Mouse (Mus musculus) limb, embryonic 10.5 days (tissue): Measurements from ENCODE around the gene Ick. TPM values are rescaled to one million over a fixed set of nuclear protein-coding genes. Genes with fewer than 3 reads are reported as not detected.

Experiments
- DNase-seq: peaks from one replicate; pipeline ENCODE4 v3.0.0-alpha.2; 2017; ENCODE audit warnings: low spot score
- H3K27ac ChIP-seq: fragments of 300-500 bp; sonication (generic); 2 replicates; pipeline ENCODE4 v1.5.1; 2016; ENCODE audit warnings: mild to moderate bottlenecking
- H3K27me3 ChIP-seq: fragments of 300-500 bp; sonication (generic); 2 replicates; pipeline ENCODE4 v1.6.1; 2016; ENCODE audit warnings: low read depth, mild to moderate bottlenecking; ENCODE audit not compliant: poor library complexity, severe bottlenecking
- H3K36me3 ChIP-seq: fragments of 300-500 bp; sonication (generic); 2 replicates; pipeline ENCODE4 v1.6.1; 2016; ENCODE audit warnings: mild to moderate bottlenecking, moderate library complexity
- H3K4me1 ChIP-seq: fragments of 300-500 bp; sonication (generic); 2 replicates; pipeline ENCODE4 v1.6.1; 2016
- H3K4me3 ChIP-seq: fragments of 300-500 bp; sonication (generic); 2 replicates; pipeline ENCODE4 v1.5.1; 2016; ENCODE audit warnings: mild to moderate bottlenecking, moderate library complexity
- H3K9me3 ChIP-seq: fragments of 300-500 bp; sonication (generic); replicated peaks from 2 replicates; pipeline ENCODE4 v1.6.1; 2016; ENCODE audit warnings: mild to moderate bottlenecking
- WGBS: fragments of 180-500 bp; shearing (Covaris S2); methylation state at CpG from one replicate; pipeline ENCODE4 v1.1.7; 2016; 5-methylcytosine and 5-hydroxymethylcytosine counted together
- polyA plus RNA-seq: library from polyadenylated mRNA; unstranded; fragments of >200 nt; fragmentation: Nextera tagmentation; extraction: Ambion mirVana; gene quantifications from 2 replicates; pipeline ENCODE4 v1.2.1, GENCODE M21; 2016

The Ick gene
- polyA plus RNA-seq, 1 experiment from 2014 or later: 47.4 TPM

- Histone ChIP-seq H3K4me1 (peaks cover 16% of the 10 kb centered on the region), H3K36me3 (peaks cover 4% of the 10 kb centered on the region; the same call in 1 of the 2 replicates), H3K9me3 (no peaks in the 10 kb centered on the region), H3K27ac (peak overlapping the region; percentile 94), H3K27me3 (no peaks in the 10 kb centered on the region), H3K4me3 (peak overlapping the region; percentile 93)
- peak; percentile 85 for DNase-seq
- WGBS: under 1% methylated on average over 88 of the region's 88 CpGs
Observed at GRCm38 (mm10) chr9:78107912-78108795, 838 bp upstream of the Ick start.

- Histone ChIP-seq H3K4me1 (peaks cover 25% of the 10 kb centered on the region), H3K27ac (no peak overlapping the region), H3K9me3 (no peaks in the 10 kb centered on the region), H3K36me3 (peaks cover 2% of the 10 kb centered on the region; the same call in 1 of the 2 replicates), H3K27me3 (no peaks in the 10 kb centered on the region), H3K4me3 (peak overlapping the region; percentile 93)
- WGBS: 42% methylated on average over 5 of the region's 5 CpGs
- no peak for DNase-seq
Observed at GRCm38 (mm10) chr9:78109656-78110055, 664 bp downstream of the Ick start.

GRCm38 (mm10) chr9:78111456-78111855, 2.5 kb downstream of the Ick start:
- Histone ChIP-seq H3K27ac (no peak overlapping the region), H3K27me3 (no peaks in the 10 kb centered on the region), H3K36me3 (peaks cover 14% of the 10 kb centered on the region), H3K4me1 (peaks cover 34% of the 10 kb centered on the region), H3K9me3 (no peaks in the 10 kb centered on the region), H3K4me3 (no peak overlapping the region)
- WGBS: 84% methylated on average over 2 of the region's 2 CpGs
- no peak for DNase-seq

- 3% methylated on average over 47 of the region's 47 CpGs for WGBS
- DNase-seq: peak; percentile 94
Observed at GRCm38 (mm10) chr9:78112770-78113537, 4.0 kb downstream of the Ick start.

GRCm38 (mm10) chr9:78113538-78113885, 4.5 kb downstream of the Ick start:
- Histone ChIP-seq H3K27ac (peak overlapping the region; percentile 97), H3K4me3 (peak overlapping the region; percentile 83), H3K9me3 (no peaks in the 10 kb centered on the region), H3K4me1 (peaks cover 22% of the 10 kb centered on the region), H3K27me3 (no peaks in the 10 kb centered on the region), H3K36me3 (peaks cover 32% of the 10 kb centered on the region)
- WGBS: under 1% methylated on average over 14 of the region's 14 CpGs
- DNase-seq: no peak

More at GRCm38 (mm10) chr9:78112770-78113537, 4.0 kb downstream of the Ick start:
- no peaks in the 10 kb centered on the region for H3K27me3 ChIP-seq
- H3K4me3 ChIP-seq: peak overlapping the region; percentile 83
- H3K36me3 ChIP-seq: peaks cover 27% of the 10 kb centered on the region
- peaks cover 24% of the 10 kb centered on the region for H3K4me1 ChIP-seq
- H3K9me3 ChIP-seq: no peaks in the 10 kb centered on the region
- peak overlapping the region; percentile 97 for H3K27ac ChIP-seq

GRCm38 (mm10) chr9:78115746-78116145, 6.8 kb downstream of the Ick start:
- Histone ChIP-seq H3K4me1 (peaks cover 17% of the 10 kb centered on the region), H3K4me3 (peak overlapping the region; percentile 15; the same call in 1 of the 2 replicates), H3K9me3 (no peaks in the 10 kb centered on the region), H3K27ac (no peak overlapping the region), H3K36me3 (peaks cover 49% of the 10 kb centered on the region), H3K27me3 (no peaks in the 10 kb centered on the region)
- no peak for DNase-seq
- WGBS: 83% methylated on average over 9 of the region's 9 CpGs

- peaks cover 17% of the 10 kb centered on the region for H3K4me1 ChIP-seq
- H3K4me3 ChIP-seq: no peak overlapping the region
- peaks cover 69% of the 10 kb centered on the region for H3K36me3 ChIP-seq
- no peaks in the 10 kb centered on the region for H3K27me3 ChIP-seq
- WGBS: 91% methylated on average over 2 of the region's 2 CpGs
- DNase-seq: no peak
- no peak overlapping the region for H3K27ac ChIP-seq
- H3K9me3 ChIP-seq: no peaks in the 10 kb centered on the region
Observed at GRCm38 (mm10) chr9:78117690-78118089, 8.7 kb downstream of the Ick start.

- Histone ChIP-seq H3K4me3 (no peak overlapping the region), H3K27me3 (no peaks in the 10 kb centered on the region), H3K27ac (no peak overlapping the region), H3K36me3 (peaks cover 88% of the 10 kb centered on the region), H3K9me3 (no peaks in the 10 kb centered on the region), H3K4me1 (no peaks in the 10 kb centered on the region)
- no peak for DNase-seq
- WGBS: 87% methylated on average over 8 of the region's 8 CpGs
Observed at GRCm38 (mm10) chr9:78121358-78121757, 12.4 kb downstream of the Ick start.

GRCm38 (mm10) chr9:78121985-78122384, 13.0 kb downstream of the Ick start:
- Histone ChIP-seq H3K4me3 (no peak overlapping the region), H3K4me1 (no peaks in the 10 kb centered on the region), H3K9me3 (no peaks in the 10 kb centered on the region), H3K36me3 (peaks cover 83% of the 10 kb centered on the region), H3K27me3 (no peaks in the 10 kb centered on the region), H3K27ac (no peak overlapping the region)
- 85% methylated on average over 6 of the region's 6 CpGs for WGBS
- no peak for DNase-seq

GRCm38 (mm10) chr9:78122939-78123712, 14.1 kb downstream of the Ick start:
- Histone ChIP-seq H3K27me3 (no peaks in the 10 kb centered on the region), H3K36me3 (peaks cover 81% of the 10 kb centered on the region), H3K27ac (no peak overlapping the region), H3K9me3 (no peaks in the 10 kb centered on the region), H3K4me3 (no peak overlapping the region), H3K4me1 (no peaks in the 10 kb centered on the region)
- WGBS: 93% methylated on average over 7 of the region's 7 CpGs
- no peak for DNase-seq

GRCm38 (mm10) chr9:78124297-78124696, 15.3 kb downstream of the Ick start:
- Histone ChIP-seq H3K4me3 (no peak overlapping the region), H3K27me3 (no peaks in the 10 kb centered on the region), H3K27ac (no peak overlapping the region), H3K9me3 (no peaks in the 10 kb centered on the region), H3K4me1 (no peaks in the 10 kb centered on the region), H3K36me3 (peaks cover 73% of the 10 kb centered on the region)
- DNase-seq: no peak
- 92% methylated on average over 6 of the region's 6 CpGs for WGBS

GRCm38 (mm10) chr9:78126007-78126406, 17.0 kb downstream of the Ick start:
- Histone ChIP-seq H3K4me1 (no peaks in the 10 kb centered on the region), H3K4me3 (no peak overlapping the region), H3K9me3 (no peaks in the 10 kb centered on the region), H3K27ac (no peak overlapping the region), H3K27me3 (no peaks in the 10 kb centered on the region), H3K36me3 (peaks cover 77% of the 10 kb centered on the region)
- DNase-seq: no peak
- WGBS: 85% methylated on average over 6 of the region's 6 CpGs
